Mouse (Mus musculus): ENCODE measurements at regions not wholly inside any gene's neighbourhood (a gene's known extent, or its start where the extent isn't known, plus 50 kb on each side); places are given as distances from the start of the nearest gene placed in this dataset.

GRCm38 (mm10) chr16:12359116-12359515, 375.2 kb downstream of the Shisa9 start:
- peak; percentile 48 for DNase-seq

GRCm38 (mm10) chr16:12389545-12389944, 405.6 kb downstream of the Shisa9 start:
- DNase-seq, result peak; percentile 69

GRCm38 (mm10) chr16:12435697-12436221, 451.8 kb downstream of the Shisa9 start:
- no peak for DNase-seq

GRCm38 (mm10) chr16:12438622-12439021, 454.7 kb downstream of the Shisa9 start:
- no peak for DNase-seq

- DNase-seq, result no peak
Observed at GRCm38 (mm10) chr16:12454791-12455190, 470.9 kb downstream of the Shisa9 start.

All from heart, adult 11 months (tissue).